Mouse (Mus musculus): Measurements from ENCODE around the gene Cdc42ep4.

GRCm38 (mm10) chr11:113763449-113763848, 11.8 kb upstream of the Cdc42ep4 start:
- TF ChIP-seq POLR2A (IDR thresholded peaks at IDR 0.05; ENCODE audit: borderline replicate concordance, extremely low read depth, insufficient read depth, insufficient read length, poor library complexity, severe bottlenecking): no peak
- TF ChIP-seq CTCF (IDR thresholded peaks at IDR 0.05; ENCODE audit: borderline replicate concordance, extremely low read depth, insufficient read depth, insufficient read length): no peak
